ENCODE assay signal across 8 mouse cellular contexts in the genomic region with DNA sequence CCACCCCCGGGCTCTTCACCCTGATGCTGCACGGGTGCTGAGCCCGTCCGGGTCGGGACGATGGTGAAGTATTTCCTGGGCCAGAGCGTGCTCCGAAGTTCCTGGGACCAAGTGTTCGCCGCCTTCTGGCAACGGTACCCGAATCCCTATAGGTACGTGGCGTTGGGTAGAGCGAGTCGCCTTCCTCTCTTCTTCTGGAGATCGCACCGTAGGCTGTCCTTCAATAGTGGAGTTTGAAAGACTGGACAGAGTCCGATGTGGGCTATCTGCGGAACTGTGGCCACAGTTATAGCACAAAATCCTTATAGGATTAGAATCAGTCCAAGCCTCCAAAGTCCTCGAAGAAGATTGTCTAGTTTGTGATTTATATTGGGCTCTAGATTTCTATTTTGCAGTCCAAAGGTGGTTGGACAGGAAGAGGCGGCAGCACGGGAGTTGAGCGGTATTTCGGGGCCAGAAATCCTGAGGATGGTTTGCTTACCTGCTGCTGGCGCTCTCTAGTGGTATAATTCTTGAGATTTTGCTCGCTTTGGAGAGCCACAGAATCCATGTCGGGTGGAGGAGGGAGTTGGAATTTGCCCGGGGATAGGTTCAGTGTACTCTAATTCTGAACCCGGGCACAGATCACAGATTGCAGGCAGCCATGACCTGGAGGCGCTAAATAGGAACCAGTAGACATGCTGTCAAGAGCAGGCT. TPM values are rescaled to one million over a fixed set of nuclear protein-coding genes. Genes with fewer than 3 reads are reported as not detected.
DNase-seq lines count a peak whose midpoint lies in the region; ATAC-seq and TF ChIP-seq lines count a peak whose summit lies in the region.

No protein-coding gene starts in this region.

- intact Hi-C loops in heart, adult 2 months (cut with DNase I): loop anchor here (5.0 to 10.0 kb wide), 3 partner anchors 110 to 217 kb away; partner anchors contain the start of genes Uimc1 and Zfp346

- H3K27me3 ChIP-seq in thymus, adult 2 months (ENCODE audit: control insufficient read depth, insufficient read depth, low read length): no peaks in the 10 kb centered on the region
- H3K27me3 ChIP-seq in heart, adult 2 months (ENCODE audit: control insufficient read depth, insufficient read depth, low read length): no peaks in the 10 kb centered on the region
- no peaks in the 10 kb centered on the region for H3K27me3 ChIP-seq in kidney, embryonic 15.5 days
- no peaks in the 10 kb centered on the region for H3K27me3 ChIP-seq in small intestine, adult 2 months (ENCODE audit: control insufficient read depth, insufficient read depth, low read length)

- under 1% methylated on average over 31 of the region's 31 CpGs for WGBS in thymus, adult 2 months
- WGBS in heart, adult 2 months: under 1% methylated on average over 31 of the region's 31 CpGs
- 1% methylated on average over 31 of the region's 31 CpGs for whole genome bisulfite sequencing in kidney, embryonic 15.5 days
- WGBS in small intestine, adult 2 months: under 1% methylated on average over 31 of the region's 31 CpGs

- peak; percentile 38 for DNase-seq in thymus, adult 2 months
- no peak for DNase-seq in thymus, adult 18-20 months
- DNase-seq in cerebellum, adult 9-11 months: peak; percentile 58
- no peak for DNase-seq in heart, adult 2 months
- peak; percentile 49 for DNase-seq in lung, postnatal 25 days (ENCODE audit: low spot score)
- no peak for DNase-seq in urinary bladder, adult 18-20 months (ENCODE audit: low spot score in 2 of 2)

- H3K4me1 ChIP-seq in thymus, adult 2 months (replicated peaks; ENCODE audit: control insufficient read depth, insufficient read depth, low read length): peaks cover 25% of the 10 kb centered on the region
- peaks cover 3% of the 10 kb centered on the region for H3K4me1 ChIP-seq in heart, adult 2 months (ENCODE audit: control insufficient read depth, insufficient read depth, low read length)
- peaks cover 48% of the 10 kb centered on the region for H3K4me1 ChIP-seq in kidney, embryonic 15.5 days
- H3K4me1 ChIP-seq in small intestine, adult 2 months (ENCODE audit: control insufficient read depth, insufficient read depth, insufficient read length, low read length): peaks cover 19% of the 10 kb centered on the region

- no peaks in the 10 kb centered on the region for H3K9me3 ChIP-seq in kidney, embryonic 15.5 days (replicated peaks)

- H3K79me2 ChIP-seq in heart, adult 2 months (replicated peaks; ENCODE audit: control insufficient read depth, insufficient read depth, low read length): peaks cover 3% of the 10 kb centered on the region; the same call in 1 of the 2 replicates

- no peak for ATAC-seq in kidney, embryonic 15.5 days (replicated peaks; ENCODE audit: low FRiP score)

- peaks cover 24% of the 10 kb centered on the region for H3K36me3 ChIP-seq in thymus, adult 2 months (ENCODE audit: control insufficient read depth, insufficient read depth, low read length)
- H3K36me3 ChIP-seq in heart, adult 2 months (ENCODE audit: control insufficient read depth, insufficient read depth, low read length): no peaks in the 10 kb centered on the region
- H3K36me3 ChIP-seq in kidney, embryonic 15.5 days: peaks cover 74% of the 10 kb centered on the region
- H3K36me3 ChIP-seq in small intestine, adult 2 months (ENCODE audit: control insufficient read depth, insufficient read depth, low read length): peaks cover 44% of the 10 kb centered on the region

- TF ChIP-seq CTCF in thymus, adult 2 months (IDR thresholded peaks at IDR 0.05; ENCODE audit: borderline replicate concordance, control insufficient read depth, extremely low read depth, insufficient read depth, low read length, poor library complexity): no peak
- peak; percentile 54 for TF ChIP-seq CTCF in heart, adult 2 months (IDR thresholded peaks at IDR 0.05)
- TF ChIP-seq CTCF in small intestine, adult 2 months (IDR thresholded peaks at IDR 0.05; ENCODE audit: extremely low read depth, insufficient read length, insufficient replicate concordance, low read depth, low read length): peak; percentile 44; the same call in 1 of the 2 replicates

- peak overlapping the region; percentile 9; the same call in 1 of the 2 replicates for H3K27ac ChIP-seq in thymus, adult 2 months (ENCODE audit: control insufficient read depth, insufficient read depth, low read length)
- peak overlapping the region; percentile 85 for H3K27ac ChIP-seq in heart, adult 2 months
- peak overlapping the region; percentile 82 for H3K27ac ChIP-seq in kidney, embryonic 15.5 days
- H3K27ac ChIP-seq in small intestine, adult 2 months (ENCODE audit: insufficient read depth, low read depth, low read length): peak overlapping the region; percentile 87

- peak overlapping the region; percentile 90 for H3K9ac ChIP-seq in heart, adult 2 months (ENCODE audit: low read depth, low read length)
- H3K9ac ChIP-seq in kidney, embryonic 15.5 days: peak overlapping the region; percentile 92

- peak overlapping the region; percentile 92 for H3K4me2 ChIP-seq in kidney, embryonic 15.5 days

- TF ChIP-seq POLR2A in thymus, adult 2 months (IDR thresholded peaks at IDR 0.05; ENCODE audit: control insufficient read depth, extremely low read depth, insufficient read depth, low read length, poor library complexity): no peak
- no peak for TF ChIP-seq POLR2A in heart, adult 2 months (IDR thresholded peaks at IDR 0.05; ENCODE audit: insufficient read depth, low read depth, low read length)
- no peak for TF ChIP-seq POLR2A in small intestine, adult 2 months (IDR thresholded peaks at IDR 0.05; ENCODE audit: low read depth, low read length)

- TF ChIP-seq EP300 in heart, adult 2 months (IDR thresholded peaks at IDR 0.05; ENCODE audit: insufficient read depth, low read depth, low read length): no peak

- H3K4me3 ChIP-seq in thymus, adult 2 months (ENCODE audit: control insufficient read depth, insufficient read depth, low read length): peak overlapping the region; percentile 76
- H3K4me3 ChIP-seq in heart, adult 2 months: peak overlapping the region; percentile 84
- H3K4me3 ChIP-seq in kidney, embryonic 15.5 days (replicated peaks): peak overlapping the region; percentile 83
- H3K4me3 ChIP-seq in small intestine, adult 2 months (ENCODE audit: low read depth, low read length): peak overlapping the region; percentile 71

RNA-seq across cellular contexts. Expression of gene Rab24, which starts 0.5 kb away (rescaled TPM):
- polyA plus RNA-seq in thymus, adult 2 months (2012; rRNA removed): 112 and 119 TPM in 2 replicates
- 10 to 100 TPM; 29.1 to 37.2 TPM for total RNA-seq in heart, adult 2 months (2021)
- polyA plus RNA-seq in heart, adult 2 months (2012; rRNA removed): 60.6 and 68.9 TPM in 2 replicates
- polyA plus RNA-seq in kidney, embryonic 15.5 days (2015; fragmentation: Nextera tagmentation; extraction: Ambion mirVana): 81.9 and 87.7 TPM in 2 replicates
- 54.9 and 101 TPM in 2 replicates for polyA plus RNA-seq in small intestine, adult 2 months (2012; rRNA removed)

RNA-seq across cellular contexts. Expression of gene Prelid1, which starts 2.0 kb away (rescaled TPM):
- 493 and 534 TPM in 2 replicates for polyA plus RNA-seq in thymus, adult 2 months (2012; rRNA removed)
- total RNA-seq in heart, adult 2 months (2021): 10 to 100 TPM; 37.4 to 40.8 TPM
- polyA plus RNA-seq in heart, adult 2 months (2012; rRNA removed): 67.4 and 70.1 TPM in 2 replicates
- polyA plus RNA-seq in kidney, embryonic 15.5 days (2015; fragmentation: Nextera tagmentation; extraction: Ambion mirVana): 439 and 464 TPM in 2 replicates
- polyA plus RNA-seq in small intestine, adult 2 months (2012; rRNA removed): 383 and 921 TPM in 2 replicates

RNA-seq across cellular contexts. Expression of gene Mxd3, which starts 7.3 kb away (rescaled TPM):
- polyA plus RNA-seq in thymus, adult 2 months (2012; rRNA removed): 122 and 153 TPM in 2 replicates
- not detected for total RNA-seq in heart, adult 2 months (2021)
- 0.21 and 0.53 TPM in 2 replicates for polyA plus RNA-seq in heart, adult 2 months (2012; rRNA removed)
- polyA plus RNA-seq in kidney, embryonic 15.5 days (2015; fragmentation: Nextera tagmentation; extraction: Ambion mirVana): 26.8 and 31.0 TPM in 2 replicates
- polyA plus RNA-seq in small intestine, adult 2 months (2012; rRNA removed): 5.1 and 8.5 TPM in 2 replicates

RNA-seq across cellular contexts. Expression of gene Lman2, which starts 40.3 kb away (rescaled TPM):
- polyA plus RNA-seq in thymus, adult 2 months (2012; rRNA removed): 134 and 139 TPM in 2 replicates
- total RNA-seq in heart, adult 2 months (2021): 10 to 100 TPM; 50.5 to 52.2 TPM
- polyA plus RNA-seq in heart, adult 2 months (2012; rRNA removed): 52.6 and 83.6 TPM in 2 replicates
- polyA plus RNA-seq in kidney, embryonic 15.5 days (2015; fragmentation: Nextera tagmentation; extraction: Ambion mirVana): 115 and 118 TPM in 2 replicates
- 63.0 and 107 TPM in 2 replicates for polyA plus RNA-seq in small intestine, adult 2 months (2012; rRNA removed)

RNA-seq across cellular contexts. Expression of gene Rgs14, which starts 47.3 kb away (rescaled TPM):
- polyA plus RNA-seq in thymus, adult 2 months (2012; rRNA removed): 179 and 220 TPM in 2 replicates
- total RNA-seq in heart, adult 2 months (2021): under 1 TPM; 0.23 to 0.73 TPM
- polyA plus RNA-seq in heart, adult 2 months (2012; rRNA removed): 0.97 and 1.9 TPM in 2 replicates
- 1.1 and 1.3 TPM in 2 replicates for polyA plus RNA-seq in kidney, embryonic 15.5 days (2015; fragmentation: Nextera tagmentation; extraction: Ambion mirVana)
- 5.9 and 14.6 TPM in 2 replicates for polyA plus RNA-seq in small intestine, adult 2 months (2012; rRNA removed)

Comparison
In these comparisons a context has a peak if more than half of its experiments do, and no peak if none do; other contexts are left out.
1. DNase-seq: peak in thymus, adult 2 months (single experiment), cerebellum, adult 9-11 months (single experiment) and lung, postnatal 25 days (single experiment); none in thymus, adult 18-20 months (0 of 2), heart, adult 2 months (0 of 2) and urinary bladder, adult 18-20 months (0 of 2).
2. H3K27ac ChIP-seq: peak in every context shown above with its lines; median percentile 87 in small intestine, adult 2 months; 85 in heart, adult 2 months; 82 in kidney, embryonic 15.5 days; 9 in thymus, adult 2 months.
3. Peak in every context shown above with its lines, with median percentiles within 50 percentile points of each other: H3K4me3 ChIP-seq.